Mouse (Mus musculus) neural tube, embryonic 12.5 days (tissue): Measurements from ENCODE around the gene Rbfox1. TPM values are rescaled to one million over a fixed set of nuclear protein-coding genes. Genes with fewer than 3 reads are reported as not detected.

ENCODE experiments used
- ATAC-seq: fragments of 200-750 bp; cut with Nextera tagmentation; 2 replicates; pipeline ENCODE4 v1.8.0; 2017; ENCODE audit warnings: low read depth, mild to moderate bottlenecking, moderate TSS enrichment, moderate library complexity; ENCODE audit not compliant: low FRiP score
- H3K27ac ChIP-seq: fragments of 300-500 bp; sonication (generic); 2 replicates; pipeline ENCODE4 v1.5.1; 2016
- H3K27me3 ChIP-seq: fragments of 300-500 bp; sonication (generic); replicated peaks from 2 replicates; pipeline ENCODE4 v1.6.1; 2016; ENCODE audit warnings: mild to moderate bottlenecking
- H3K36me3 ChIP-seq: fragments of 300-500 bp; sonication (generic); 2 replicates; pipeline ENCODE4 v1.6.1; 2016; ENCODE audit warnings: mild to moderate bottlenecking
- H3K4me1 ChIP-seq: fragments of 300-500 bp; sonication (generic); 2 replicates; pipeline ENCODE4 v1.6.1; 2016
- H3K4me2 ChIP-seq: fragments of 300-500 bp; sonication (generic); replicated peaks from 2 replicates; pipeline ENCODE4 v1.6.1; 2016; ENCODE audit warnings: mild to moderate bottlenecking
- H3K4me3 ChIP-seq: fragments of 300-500 bp; sonication (generic); 2 replicates; pipeline ENCODE4 v1.5.1; 2016
- H3K9ac ChIP-seq: fragments of 300-500 bp; sonication (generic); 2 replicates; pipeline ENCODE4 v1.6.1; 2016; ENCODE audit warnings: mild to moderate bottlenecking
- H3K9me3 ChIP-seq: fragments of 300-500 bp; sonication (generic); 2 replicates; pipeline ENCODE4 v1.6.1; 2016; ENCODE audit warnings: mild to moderate bottlenecking
- WGBS: fragments of 180-500 bp; shearing (Covaris S2); methylation state at CpG from one replicate; pipeline ENCODE4 v1.1.7; 2016; 5-methylcytosine and 5-hydroxymethylcytosine counted together
- polyA plus RNA-seq: library from polyadenylated mRNA; unstranded; fragments of >200 nt; fragmentation: Nextera tagmentation; extraction: Ambion mirVana; gene quantifications from 2 replicates; pipeline ENCODE4 v1.2.1, GENCODE M21; 2016

Gene Rbfox1
- polyA plus RNA-seq, 1 experiment from 2014 or later, result 80.2 TPM

DNA sequence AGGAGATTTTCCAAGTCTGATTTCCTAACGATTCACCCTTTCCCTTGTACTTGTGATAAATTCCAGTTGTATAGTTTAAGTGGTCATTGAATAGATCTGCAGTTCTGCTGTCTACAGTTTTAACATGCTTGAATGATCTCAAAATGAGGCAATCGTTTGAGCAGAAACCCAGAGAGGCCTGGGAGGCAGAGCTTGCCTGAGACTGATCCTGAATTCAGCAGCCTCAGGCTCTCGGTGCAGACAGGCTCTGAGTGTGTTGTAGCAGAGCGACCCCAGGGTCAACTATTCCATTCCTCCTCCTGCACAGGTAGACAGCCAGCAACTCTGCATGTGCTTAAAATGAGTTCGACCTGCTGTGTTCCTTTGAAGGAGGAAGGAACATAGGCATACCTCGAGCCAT, 1012.6 kb downstream of the Rbfox1 start:
- no peak overlapping the region; the same call in 1 of the 2 replicates for H3K27ac ChIP-seq
- no peak overlapping the region for H3K4me3 ChIP-seq
- 46% methylated on average over 6 of the region's 6 CpGs for WGBS
- no peaks in the 10 kb centered on the region for H3K27me3 ChIP-seq
- no peak overlapping the region for H3K4me2 ChIP-seq
- H3K4me1 ChIP-seq, result no peaks in the 10 kb centered on the region
- no peaks in the 10 kb centered on the region for H3K36me3 ChIP-seq
- H3K9ac ChIP-seq, result no peak overlapping the region
- no peak for ATAC-seq
- no peaks in the 10 kb centered on the region for H3K9me3 ChIP-seq

DNA sequence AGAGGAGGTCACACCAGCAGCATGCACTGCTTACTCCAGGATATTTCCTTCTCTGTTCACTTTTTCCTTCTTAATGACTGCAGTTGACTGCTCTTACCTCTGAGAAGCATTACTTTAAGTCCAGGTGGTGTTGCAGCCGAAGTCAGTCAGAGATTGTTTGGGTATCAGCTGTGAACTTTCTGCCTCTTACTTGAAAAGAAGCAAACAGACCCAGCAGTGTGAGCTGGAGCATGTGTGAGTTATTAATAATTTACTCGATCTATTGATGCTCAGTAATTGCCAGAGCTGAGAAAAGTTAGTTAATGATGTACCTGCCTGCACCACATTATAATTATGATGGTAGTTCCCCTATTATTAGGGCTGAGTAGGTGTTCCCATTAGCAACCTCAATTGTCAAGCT, 1014.9 kb downstream of the Rbfox1 start:
- no peak for ATAC-seq
- no peak overlapping the region for H3K9ac ChIP-seq
- WGBS, result 72% methylated on average over 2 of the region's 2 CpGs
- H3K4me1 ChIP-seq, result no peaks in the 10 kb centered on the region
- H3K27me3 ChIP-seq, result no peaks in the 10 kb centered on the region
- no peak overlapping the region for H3K4me2 ChIP-seq
- no peak overlapping the region for H3K4me3 ChIP-seq
- no peak overlapping the region for H3K27ac ChIP-seq
- H3K36me3 ChIP-seq, result no peaks in the 10 kb centered on the region
- no peaks in the 10 kb centered on the region for H3K9me3 ChIP-seq

DNA sequence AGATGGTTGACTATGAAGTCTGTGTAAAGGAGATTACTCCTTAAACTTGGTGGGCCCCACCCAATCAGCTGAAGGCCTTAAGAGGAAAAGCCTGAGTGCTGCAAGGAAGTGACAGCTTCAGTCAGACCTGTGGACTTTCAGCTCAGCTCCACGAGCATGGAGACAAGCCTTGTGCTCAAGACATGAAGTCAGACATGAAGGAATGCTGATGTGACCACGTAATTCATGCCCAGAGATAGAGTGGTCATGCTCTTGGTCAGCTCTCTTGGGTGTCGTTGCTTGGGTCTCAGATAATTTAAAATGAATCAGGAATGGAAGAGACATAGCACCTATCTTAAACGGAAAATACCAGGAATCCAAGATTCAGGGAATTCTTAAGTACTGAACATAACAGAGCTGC, 1019.8 kb downstream of the Rbfox1 start:
- no peak overlapping the region for H3K4me2 ChIP-seq
- no peak for ATAC-seq
- H3K9me3 ChIP-seq, result no peaks in the 10 kb centered on the region
- no peak overlapping the region for H3K27ac ChIP-seq
- no peak overlapping the region for H3K9ac ChIP-seq
- H3K27me3 ChIP-seq, result no peaks in the 10 kb centered on the region
- no peak overlapping the region for H3K4me3 ChIP-seq
- no peaks in the 10 kb centered on the region for H3K36me3 ChIP-seq
- 81% methylated on average over 4 of the region's 4 CpGs for whole genome bisulfite sequencing
- no peaks in the 10 kb centered on the region for H3K4me1 ChIP-seq

DNA sequence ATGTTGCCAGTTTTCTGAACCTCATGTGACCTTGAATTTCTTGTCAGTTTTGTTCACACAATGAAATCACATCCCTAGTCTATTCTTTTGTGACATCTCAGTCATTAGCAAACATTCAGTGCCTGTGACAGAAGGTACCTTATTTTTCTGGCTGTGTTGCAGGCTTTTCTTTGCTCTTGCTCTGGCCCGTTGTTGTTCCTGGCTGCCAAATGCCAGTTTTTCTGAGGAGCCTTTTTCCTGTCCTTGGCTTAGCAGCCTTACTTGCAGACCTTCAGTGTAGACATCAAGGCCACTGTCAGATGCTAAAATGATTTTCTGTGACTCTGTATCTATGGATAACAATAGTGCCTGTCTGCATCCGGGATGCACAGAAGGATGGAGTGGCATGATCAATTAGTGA, 1020.8 kb downstream of the Rbfox1 start:
- Histone ChIP-seq H3K9me3 (no peaks in the 10 kb centered on the region), H3K4me2 (no peak overlapping the region), H3K4me1 (no peaks in the 10 kb centered on the region), H3K4me3 (no peak overlapping the region), H3K27ac (no peak overlapping the region), H3K9ac (no peak overlapping the region), H3K27me3 (no peaks in the 10 kb centered on the region), H3K36me3 (no peaks in the 10 kb centered on the region)
- WGBS, result 72% methylated on average over 2 of the region's 2 CpGs
- ATAC-seq, result no peak

DNA sequence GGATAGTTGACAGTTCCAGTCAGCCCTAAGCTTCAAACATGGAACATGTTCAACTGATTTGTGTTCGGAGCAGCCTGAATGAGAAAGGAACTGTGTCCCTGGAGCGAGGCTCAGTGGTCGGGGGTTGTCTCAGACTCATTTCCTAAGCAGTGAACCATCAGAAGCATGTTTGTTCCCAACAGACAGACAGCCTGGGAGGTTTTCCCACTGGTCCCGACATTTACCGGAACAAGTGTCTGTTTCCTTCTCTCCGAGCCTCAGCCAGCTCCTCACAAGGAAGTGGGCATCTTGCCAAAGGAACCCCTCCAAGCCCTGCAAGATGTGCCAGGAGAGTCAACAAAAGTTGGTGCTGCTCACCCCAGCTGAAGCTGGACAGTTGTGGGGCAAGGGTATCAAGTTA, 1022.4 kb downstream of the Rbfox1 start:
- Histone ChIP-seq H3K27ac (no peak overlapping the region), H3K4me1 (no peaks in the 10 kb centered on the region), H3K9me3 (no peaks in the 10 kb centered on the region), H3K4me3 (no peak overlapping the region), H3K27me3 (no peaks in the 10 kb centered on the region), H3K4me2 (no peak overlapping the region), H3K36me3 (no peaks in the 10 kb centered on the region), H3K9ac (no peak overlapping the region)
- no peak for ATAC-seq
- WGBS, result 73% methylated on average over 6 of the region's 6 CpGs

DNA sequence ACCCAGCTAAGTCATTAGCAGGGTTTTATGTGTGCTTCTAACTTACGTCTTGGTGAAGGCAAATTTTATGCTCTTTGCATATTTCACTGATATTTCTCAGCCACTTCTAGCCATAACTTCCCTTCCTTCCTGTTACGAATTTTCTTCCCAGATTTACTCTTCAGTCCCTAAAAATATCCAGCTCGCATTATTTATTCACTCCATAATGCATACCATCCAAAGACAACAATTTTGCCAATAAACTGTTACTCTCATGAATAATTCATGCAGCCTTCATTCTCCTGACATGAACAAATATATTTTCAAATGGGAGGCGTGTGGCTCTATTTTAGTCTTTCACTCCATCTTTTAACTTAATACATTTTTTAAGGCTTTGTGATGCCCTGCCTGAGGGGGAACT, 1029.4 kb downstream of the Rbfox1 start:
- H3K27me3 ChIP-seq, result no peaks in the 10 kb centered on the region
- no peak overlapping the region for H3K9ac ChIP-seq
- H3K9me3 ChIP-seq, result no peaks in the 10 kb centered on the region
- H3K4me1 ChIP-seq, result no peaks in the 10 kb centered on the region
- ATAC-seq, result no peak
- no peak overlapping the region for H3K4me2 ChIP-seq
- WGBS, result 78% methylated on average over 4 of the region's 4 CpGs
- no peak overlapping the region for H3K4me3 ChIP-seq
- H3K36me3 ChIP-seq, result no peaks in the 10 kb centered on the region
- H3K27ac ChIP-seq, result no peak overlapping the region

DNA sequence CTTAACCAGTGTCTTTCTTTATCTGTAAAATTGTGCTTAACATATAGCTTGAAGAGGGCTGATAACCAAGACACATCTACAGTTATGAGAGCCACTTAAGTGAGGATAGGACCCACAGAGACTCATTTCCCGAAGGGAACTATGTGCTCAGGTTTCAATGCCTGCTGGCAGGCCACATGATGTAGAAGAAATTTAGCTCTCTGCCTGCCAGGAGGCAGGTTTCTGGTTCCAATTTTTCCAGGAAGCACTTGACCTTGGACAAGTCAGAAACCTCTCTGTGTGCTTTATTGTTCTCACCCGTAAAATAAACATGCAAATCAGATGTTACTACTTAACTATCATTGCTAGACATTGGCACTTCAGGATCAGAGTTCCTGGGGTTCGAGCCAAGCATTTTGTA, 1033.5 kb downstream of the Rbfox1 start:
- H3K4me1 ChIP-seq, result no peaks in the 10 kb centered on the region
- no peaks in the 10 kb centered on the region for H3K36me3 ChIP-seq
- no peak overlapping the region for H3K4me3 ChIP-seq
- H3K9me3 ChIP-seq, result no peaks in the 10 kb centered on the region
- ATAC-seq, result no peak
- H3K4me2 ChIP-seq, result no peak overlapping the region
- WGBS, result 63% methylated on average over 3 of the region's 3 CpGs
- H3K27me3 ChIP-seq, result no peaks in the 10 kb centered on the region
- H3K27ac ChIP-seq, result no peak overlapping the region
- no peak overlapping the region for H3K9ac ChIP-seq

DNA sequence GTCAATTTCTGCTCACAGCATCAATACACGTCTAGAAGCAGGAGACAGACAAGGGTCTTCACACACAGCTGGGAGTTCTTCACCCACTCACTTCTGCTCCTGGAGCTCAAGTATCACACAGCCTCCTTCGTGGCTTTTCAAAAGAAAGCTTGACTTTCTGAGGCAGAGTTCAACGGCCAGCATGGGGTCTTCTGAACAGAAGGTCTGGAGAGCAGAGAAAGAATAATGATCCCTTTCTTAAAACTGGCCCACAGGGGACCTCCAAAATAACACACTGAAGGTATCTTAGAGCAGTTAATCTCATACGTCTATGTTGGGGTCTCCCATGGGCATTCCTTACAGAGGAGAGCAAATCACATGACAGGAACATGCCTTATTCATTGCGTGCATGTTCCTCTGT, 1034.5 kb downstream of the Rbfox1 start:
- H3K4me1 ChIP-seq, result no peaks in the 10 kb centered on the region
- no peaks in the 10 kb centered on the region for H3K9me3 ChIP-seq
- H3K27me3 ChIP-seq, result no peaks in the 10 kb centered on the region
- H3K9ac ChIP-seq, result no peak overlapping the region
- WGBS, result 27% methylated on average over 5 of the region's 5 CpGs
- H3K27ac ChIP-seq, result no peak overlapping the region
- no peak overlapping the region for H3K4me2 ChIP-seq
- no peak for ATAC-seq
- H3K36me3 ChIP-seq, result no peaks in the 10 kb centered on the region
- H3K4me3 ChIP-seq, result no peak overlapping the region

DNA sequence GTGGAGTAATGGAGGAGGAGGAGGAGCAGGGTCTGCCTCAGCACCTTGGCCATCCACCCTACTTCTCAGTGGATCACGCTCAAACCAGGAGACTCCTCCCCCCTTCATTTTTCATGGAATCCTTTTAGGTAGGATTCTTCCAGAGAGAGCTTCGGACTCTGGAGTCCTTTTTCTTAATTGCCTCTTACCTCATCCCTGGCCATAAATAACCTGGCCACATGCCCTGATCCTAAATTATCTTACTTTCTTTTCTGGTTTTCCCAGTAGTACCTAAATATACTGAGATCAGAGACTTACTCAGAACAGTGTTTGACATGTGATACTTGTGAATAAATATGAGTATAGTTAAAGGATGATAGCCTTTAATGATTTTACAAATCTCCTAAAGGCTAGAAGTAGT, 1042.5 kb downstream of the Rbfox1 start:
- ATAC-seq, result no peak
- H3K27ac ChIP-seq, result no peak overlapping the region
- no peaks in the 10 kb centered on the region for H3K9me3 ChIP-seq
- H3K4me1 ChIP-seq, result no peaks in the 10 kb centered on the region
- H3K36me3 ChIP-seq, result no peaks in the 10 kb centered on the region
- no peaks in the 10 kb centered on the region for H3K27me3 ChIP-seq
- H3K4me3 ChIP-seq, result no peak overlapping the region
- no peak overlapping the region for H3K9ac ChIP-seq
- WGBS, result 75% methylated on average over 2 of the region's 2 CpGs
- no peak overlapping the region for H3K4me2 ChIP-seq

DNA sequence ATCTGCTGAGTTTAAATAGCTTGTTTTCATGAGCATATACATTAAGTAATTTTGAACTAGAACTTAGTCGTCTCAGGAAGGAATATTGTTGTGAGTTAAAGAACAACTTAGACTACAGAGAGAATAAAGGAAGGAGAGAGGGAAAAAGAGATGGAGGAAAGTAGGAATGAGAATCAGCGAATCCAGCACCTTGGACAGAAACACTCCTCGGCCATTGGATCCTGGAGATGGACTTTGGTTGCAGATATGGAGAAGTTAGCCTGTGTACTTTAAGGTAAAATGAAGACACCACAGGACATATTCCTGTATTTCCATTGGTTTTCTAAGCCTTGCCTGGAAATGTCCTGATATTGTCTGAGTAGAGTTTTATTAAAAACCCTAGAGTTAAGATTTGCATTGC, 1045.6 kb downstream of the Rbfox1 start:
- H3K9me3 ChIP-seq, result no peaks in the 10 kb centered on the region
- H3K4me3 ChIP-seq, result no peak overlapping the region
- no peak overlapping the region for H3K9ac ChIP-seq
- no peak overlapping the region for H3K4me2 ChIP-seq
- WGBS, result 61% methylated on average over 3 of the region's 3 CpGs
- no peaks in the 10 kb centered on the region for H3K27me3 ChIP-seq
- no peaks in the 10 kb centered on the region for H3K4me1 ChIP-seq
- no peak for ATAC-seq
- no peaks in the 10 kb centered on the region for H3K36me3 ChIP-seq
- H3K27ac ChIP-seq, result no peak overlapping the region

DNA sequence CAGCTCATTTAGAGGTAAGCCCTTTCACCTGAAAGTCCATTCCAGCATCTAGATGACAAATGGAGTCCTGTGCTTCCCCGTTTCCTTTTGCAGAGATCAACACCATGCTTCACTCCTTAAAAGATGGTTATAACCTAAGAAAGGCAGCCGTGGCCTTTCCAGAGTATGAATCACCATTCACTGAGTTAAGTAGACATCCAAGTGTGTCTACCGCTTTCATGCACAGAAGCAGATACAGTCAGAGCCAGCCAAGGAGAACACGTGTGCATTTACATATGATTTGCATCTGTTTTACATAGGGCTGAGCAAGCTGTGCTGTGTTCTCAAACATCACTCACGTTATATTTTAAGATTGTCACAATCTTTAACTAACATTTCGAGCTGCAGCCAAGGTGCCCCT, 1061.0 kb downstream of the Rbfox1 start:
- ATAC-seq, result no peak
- H3K9ac ChIP-seq, result no peak overlapping the region
- H3K4me3 ChIP-seq, result no peak overlapping the region
- no peaks in the 10 kb centered on the region for H3K36me3 ChIP-seq
- H3K27me3 ChIP-seq, result no peaks in the 10 kb centered on the region
- WGBS, result 73% methylated on average over 6 of the region's 6 CpGs
- H3K9me3 ChIP-seq, result no peaks in the 10 kb centered on the region
- H3K4me1 ChIP-seq, result no peaks in the 10 kb centered on the region
- H3K27ac ChIP-seq, result no peak overlapping the region
- H3K4me2 ChIP-seq, result no peak overlapping the region

DNA sequence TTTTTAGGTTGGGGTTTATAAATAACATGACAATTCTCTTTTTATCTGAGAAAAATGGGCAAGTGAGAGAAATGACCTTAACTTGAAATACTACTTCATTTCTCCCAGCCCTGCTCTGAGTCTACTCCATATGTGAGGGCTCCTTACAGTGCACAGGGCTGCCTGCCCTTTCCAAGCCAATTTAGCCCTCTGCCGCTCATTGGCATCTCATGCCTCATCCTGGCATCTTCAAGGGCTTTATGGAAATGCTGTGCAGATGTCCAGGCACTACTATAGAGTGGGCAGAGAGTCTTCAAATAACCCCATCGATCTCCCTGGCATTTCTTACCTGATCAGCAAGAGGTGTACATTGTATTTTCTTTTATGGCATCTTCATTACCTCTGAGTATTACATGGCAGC, 1064.5 kb downstream of the Rbfox1 start:
- no peak overlapping the region for H3K4me2 ChIP-seq
- WGBS, result 89% methylated on average over 2 of the region's 2 CpGs
- no peak overlapping the region for H3K4me3 ChIP-seq
- H3K9ac ChIP-seq, result no peak overlapping the region
- no peaks in the 10 kb centered on the region for H3K4me1 ChIP-seq
- H3K27me3 ChIP-seq, result no peaks in the 10 kb centered on the region
- no peak overlapping the region for H3K27ac ChIP-seq
- no peaks in the 10 kb centered on the region for H3K9me3 ChIP-seq
- no peak for ATAC-seq
- H3K36me3 ChIP-seq, result no peaks in the 10 kb centered on the region

DNA sequence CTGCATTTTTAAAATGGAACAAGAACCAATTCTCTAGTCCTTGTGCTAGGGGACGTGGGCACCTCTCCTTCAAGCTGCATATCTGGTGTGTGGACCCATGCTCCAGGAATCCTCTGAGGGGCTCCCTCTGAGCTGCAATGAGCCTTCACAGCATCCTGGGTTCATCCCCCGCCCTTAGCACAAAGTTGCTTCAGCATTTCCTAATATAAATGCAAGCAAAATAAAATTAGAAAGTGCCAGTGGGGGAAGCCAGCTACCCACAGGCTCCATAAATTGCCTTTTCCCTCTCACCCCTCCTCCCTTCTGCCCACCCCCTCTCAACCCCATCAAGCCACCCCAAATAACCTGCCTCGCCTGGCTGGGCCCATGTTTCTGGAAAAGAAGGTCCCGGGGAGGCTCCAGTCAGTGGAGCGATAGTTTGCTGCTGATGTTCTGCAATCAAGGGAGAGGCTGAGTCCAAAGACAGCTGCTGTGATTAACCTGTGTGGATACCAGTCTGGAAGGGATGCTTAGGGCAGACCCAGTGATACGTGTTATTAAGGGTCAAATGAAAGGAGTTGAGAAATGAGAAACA, 1070.0 kb downstream of the Rbfox1 start:
- H3K9ac ChIP-seq, result no peak overlapping the region
- H3K36me3 ChIP-seq, result no peaks in the 10 kb centered on the region
- no peaks in the 10 kb centered on the region for H3K9me3 ChIP-seq
- no peaks in the 10 kb centered on the region for H3K27me3 ChIP-seq
- no peak for ATAC-seq
- no peak overlapping the region for H3K27ac ChIP-seq
- no peak overlapping the region for H3K4me3 ChIP-seq
- no peak overlapping the region for H3K4me2 ChIP-seq
- no peaks in the 10 kb centered on the region for H3K4me1 ChIP-seq
- WGBS, result 83% methylated on average over 6 of the region's 6 CpGs
